Mouse (Mus musculus) thymus, adult 2 months (tissue): ENCODE measurements around the gene 4833423E24Rik.

Experiments
- CTCF ChIP-seq: fragments of 200-500 bp; IDR thresholded peaks from 2 replicates; pipeline ENCODE4 v1.5.1; 2012; ENCODE audit warnings: mild to moderate bottlenecking, control low read depth, low read length, moderate library complexity, borderline replicate concordance; ENCODE audit not compliant: control insufficient read depth, poor library complexity, insufficient read depth; ENCODE audit errors: extremely low read depth
- POLR2A ChIP-seq: fragments of 200-500 bp; IDR thresholded peaks from 2 replicates; pipeline ENCODE4 v1.6.1; 2012; ENCODE audit warnings: mild to moderate bottlenecking, low read length, control low read depth, moderate library complexity; ENCODE audit not compliant: control insufficient read depth, poor library complexity, insufficient read depth; ENCODE audit errors: extremely low read depth

GRCm38 (mm10) chr2:85510376-85510775 lies 8.4 kb downstream of the 4833423E24Rik start:
- TF ChIP-seq POLR2A (no peak), CTCF (no peak)
